Mouse (Mus musculus) thymus, postnatal 36 days (tissue): Measurements from ENCODE around the gene Btnl6.
"Not testable (repeated sequence)": the region's sequence is repeated elsewhere in the genome, so short reads cannot be mapped to it uniquely, and the experiment has no call there.

Source experiments
- DNase-seq, 2 experiments: peaks; one replicate each; pipeline ENCODE4 v3.0.0; 2022; ENCODE audit warnings: mixed read lengths in 2 of 2

The Btnl6 gene

DNA sequence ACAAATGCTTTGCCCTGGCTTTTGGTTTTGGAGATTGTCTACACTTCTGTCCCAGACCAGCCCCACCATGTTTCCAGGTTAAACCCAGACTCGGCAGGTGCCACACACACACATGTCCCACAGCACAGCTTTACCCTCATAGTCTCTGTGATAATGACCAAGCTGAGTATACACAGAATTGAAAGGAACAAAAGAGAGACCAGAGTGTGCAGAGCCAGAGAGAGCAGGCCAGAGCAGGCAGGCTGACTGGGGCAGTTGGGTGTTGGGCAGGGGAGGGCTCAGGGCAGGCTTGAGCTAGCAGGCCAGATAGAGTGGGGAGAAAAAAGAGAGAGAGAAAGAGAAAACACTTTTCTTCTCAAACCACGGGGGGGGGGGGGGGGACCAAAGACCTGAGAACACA is 20.6 kb downstream of the Btnl6 start:
- DNase-seq = no peak

DNA sequence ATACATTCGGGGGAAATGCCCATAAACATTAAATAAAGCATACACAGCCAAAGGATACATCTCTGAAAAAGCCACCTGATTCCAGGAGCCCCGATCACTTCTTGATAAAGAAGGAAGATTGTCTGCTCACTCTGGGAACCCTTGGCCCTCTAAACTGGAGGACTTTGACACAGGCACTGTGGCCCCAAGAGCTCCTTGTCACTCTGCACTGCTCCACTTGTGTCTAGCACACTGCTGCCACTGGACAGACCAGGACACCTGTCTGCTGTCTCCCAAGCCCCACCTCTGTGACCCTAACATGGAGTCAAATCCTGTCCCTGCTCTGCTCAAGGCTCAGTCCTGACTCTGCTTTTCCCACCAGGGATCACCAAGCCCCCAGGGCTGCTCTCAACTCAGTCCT is 22.0 kb downstream of the Btnl6 start:
- not testable (repeated sequence) for DNase-seq

DNA sequence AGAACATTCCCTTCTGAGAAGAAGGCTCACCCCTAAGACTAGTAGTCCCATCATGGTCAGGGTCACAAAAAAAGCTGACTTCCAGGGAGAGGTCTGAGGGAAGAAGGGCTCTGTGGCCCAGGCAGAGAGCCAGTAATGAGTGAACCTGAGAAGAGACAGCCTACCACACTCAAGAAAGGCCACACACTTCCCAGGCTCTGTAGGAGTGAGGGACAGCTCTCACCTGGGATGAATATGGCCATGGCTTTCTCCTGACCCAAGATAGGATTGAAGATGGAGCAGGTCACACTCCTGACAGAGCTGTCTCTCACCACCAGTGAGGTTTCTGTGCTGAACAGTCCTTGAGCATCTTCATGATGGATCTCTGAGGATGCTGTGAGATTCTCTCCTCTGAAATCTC is 24.4 kb downstream of the Btnl6 start:
- DNase-seq = no peak

DNA sequence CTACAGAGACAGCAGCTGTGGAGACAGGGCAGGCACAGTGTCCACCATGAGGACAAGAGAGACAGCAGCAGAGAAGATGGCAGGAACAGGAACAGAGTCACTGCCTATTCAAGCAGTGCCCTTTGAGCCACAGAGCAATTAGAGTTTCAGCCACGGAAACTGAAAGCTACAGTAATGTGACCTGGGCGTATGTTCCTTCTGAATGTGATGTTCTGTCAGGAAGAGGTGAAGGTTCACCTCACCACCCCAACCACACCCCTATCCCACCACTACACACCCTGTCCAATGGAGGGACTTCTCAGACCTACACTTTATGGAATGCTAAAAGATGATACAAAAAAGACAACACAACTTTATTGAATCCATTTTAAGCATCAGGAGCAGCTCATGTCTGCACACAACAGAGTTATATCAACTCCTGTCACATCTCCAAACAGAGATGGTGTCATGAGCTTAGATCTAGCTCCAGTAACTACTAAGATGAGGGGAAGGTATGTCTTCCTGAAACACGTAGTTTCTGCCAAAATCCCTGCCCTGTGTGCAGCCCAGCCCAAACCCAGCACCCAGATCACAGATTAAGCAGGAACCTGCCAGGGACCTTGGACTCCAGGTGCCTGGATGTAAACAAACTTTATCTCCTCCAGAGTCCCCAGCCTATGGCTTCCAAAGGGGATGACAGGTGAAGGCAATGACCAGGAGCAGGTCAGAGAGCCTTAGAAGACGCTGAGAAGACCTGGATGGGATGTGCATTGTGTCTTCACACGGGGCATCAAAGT is 39.7 kb downstream of the Btnl6 start, which contains the start of gene Btnl4:
Gene Btnl4 (minus strand): TSS at position 81 of the 776 bp plus-strand sequence.
- not testable (repeated sequence) for DNase-seq

DNA sequence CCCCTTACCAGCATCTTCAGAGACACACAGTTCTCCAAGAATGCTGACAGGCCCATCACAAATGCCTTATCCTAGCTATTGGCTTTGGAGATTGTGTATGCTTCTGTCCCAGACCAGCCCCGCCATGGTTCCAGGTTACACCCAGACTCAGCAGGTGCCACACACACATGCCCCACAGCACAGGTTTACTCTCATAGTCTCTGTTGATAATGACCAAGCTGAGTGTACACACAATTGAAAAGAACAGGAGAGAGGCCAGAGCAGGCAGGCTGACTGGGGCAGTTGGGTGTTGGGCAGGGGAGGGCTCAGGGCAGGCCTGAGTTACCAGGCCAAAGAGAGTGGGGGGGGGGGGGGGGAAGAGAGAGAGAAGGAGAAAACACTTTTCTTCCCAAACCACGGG is 40.7 kb downstream of the Btnl6 start:
- DNase-seq = no peak

DNA sequence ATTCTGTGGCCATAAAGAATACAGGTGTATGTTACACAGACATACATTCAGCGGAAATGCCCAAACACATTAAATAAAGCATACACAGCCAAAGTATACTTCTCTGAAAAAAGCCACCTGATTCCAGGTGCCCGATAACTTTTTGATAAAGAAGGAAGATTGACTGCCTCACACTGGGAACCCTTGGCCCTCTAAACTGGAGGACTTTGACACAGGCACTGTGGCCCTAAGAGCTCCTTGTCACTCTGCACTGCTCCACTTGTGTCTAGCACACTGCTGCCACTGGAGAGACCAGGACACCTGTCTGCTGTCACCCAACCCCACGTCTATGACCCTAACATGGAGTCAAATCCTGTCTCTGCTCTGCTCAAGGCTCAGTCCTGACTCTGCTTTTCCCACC is 42.1 kb downstream of the Btnl6 start:
- DNase-seq = no peak

DNA sequence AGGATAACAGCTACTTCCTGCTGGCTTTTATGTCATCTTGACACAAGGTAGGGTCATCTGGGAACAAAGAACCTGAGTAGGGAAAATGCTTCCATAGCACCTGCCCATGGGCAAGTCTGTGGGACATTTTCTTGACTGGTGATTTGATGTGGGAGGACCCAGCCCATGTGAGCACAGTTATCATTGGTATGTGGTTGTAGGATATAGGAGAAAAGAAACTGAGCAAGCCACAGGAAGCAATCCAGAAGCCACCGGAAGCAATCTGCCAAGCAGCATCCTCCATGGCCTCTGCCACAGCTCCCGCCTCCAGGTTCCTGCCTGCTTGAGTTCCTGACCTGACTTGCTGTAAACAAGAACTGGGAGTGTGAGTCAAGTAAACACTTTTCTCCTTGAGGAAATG is 46.7 kb downstream of the Btnl6 start:
- DNase-seq = no peak

DNA sequence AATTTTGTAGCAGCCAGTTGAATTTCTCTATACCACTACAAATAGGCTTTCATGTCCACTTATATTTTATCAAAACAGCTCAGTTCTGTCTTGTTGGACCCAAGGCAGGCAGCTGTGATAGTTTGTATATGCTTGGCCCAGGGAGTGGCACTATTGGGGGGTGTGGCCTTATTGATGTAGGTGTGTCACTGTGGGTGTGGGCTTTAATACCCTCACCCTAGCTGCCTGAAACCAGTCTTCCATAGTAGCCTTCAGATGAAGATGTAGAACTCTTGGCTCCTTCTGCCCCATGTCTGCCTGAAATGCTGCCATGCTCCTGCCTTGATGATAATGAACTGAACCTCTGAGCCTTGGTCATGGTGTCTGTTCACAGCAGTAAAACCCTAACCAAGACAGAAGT is 51.2 kb downstream of the Btnl6 start:
- not testable (repeated sequence) for DNase-seq

DNA sequence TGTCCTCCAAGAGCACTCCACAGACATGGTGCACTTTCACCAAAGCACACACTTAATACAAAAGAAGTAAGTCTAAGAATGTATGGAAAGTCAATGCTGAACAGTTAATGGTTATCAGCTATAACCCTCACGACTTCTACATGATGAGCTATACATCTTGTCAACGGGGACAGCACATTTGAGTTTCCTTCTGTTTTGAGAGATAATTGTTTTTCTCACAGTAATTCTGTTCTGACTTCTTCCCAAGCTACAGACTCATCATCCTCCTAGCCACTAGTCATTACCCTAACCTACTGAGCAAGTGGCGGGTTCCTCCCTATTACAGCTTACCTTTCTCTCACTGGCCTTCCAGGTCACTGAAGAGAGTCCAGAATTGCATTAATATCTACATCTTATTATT is 57.9 kb downstream of the Btnl6 start:
- no peak for DNase-seq
